Mouse (Mus musculus): ENCODE results near the gene Kcnv2. TPM values are rescaled to one million over a fixed set of nuclear protein-coding genes. Genes with fewer than 3 reads are reported as not detected.

Gene Kcnv2
- polyA plus RNA-seq (2014; fragmentation: Nextera tagmentation; extraction: Ambion mirVana) = 0.05 and 0.08 TPM in 2 replicates

DNA sequence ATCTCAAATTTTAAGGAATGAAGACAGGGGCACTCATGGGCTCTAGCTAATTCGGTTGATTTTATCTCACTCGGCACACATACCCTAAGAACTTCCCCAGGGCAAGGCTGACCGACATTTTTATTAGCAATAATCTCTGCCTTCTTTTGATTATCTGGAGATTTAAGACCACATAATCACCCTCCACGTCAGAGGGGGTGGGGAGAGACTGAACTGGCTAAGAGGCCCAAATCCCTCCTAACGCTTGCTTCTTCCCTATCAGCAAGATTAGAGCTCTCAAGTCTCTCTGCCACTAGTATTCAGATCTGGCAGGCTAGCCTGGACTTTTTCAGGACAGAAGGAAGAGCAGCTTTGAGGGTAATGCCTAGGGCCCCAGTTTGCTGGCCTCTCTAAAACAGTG, at the start of gene Kcnv2:
Gene Kcnv2 (plus strand): TSS at position 308 of the 400 bp plus-strand sequence.
- DNase-seq (ENCODE audit: low spot score) (no peak), ATAC-seq (ENCODE audit: low FRiP score) (no peak)
- WGBS = 83% methylated on average over 5 of the region's 5 CpGs
- Histone ChIP-seq H3K9ac (ENCODE audit: low read depth, low read length) (no peak within 1 kb of the TSS), H3K27me3 (ENCODE audit: control insufficient read depth, insufficient read depth, low read length) (no peaks in the 10 kb centered on the region), H3K36me3 (ENCODE audit: control insufficient read depth, insufficient read depth, low read length) (no peaks in the 10 kb centered on the region), H3K4me3 (ENCODE audit: low read depth, low read length) (no peak within 1 kb of the TSS), H3K4me2 (replicated peaks; ENCODE audit: low read depth, low read length) (no peak within 1 kb of the TSS), H3K27ac (ENCODE audit: low read depth, low read length) (no peak within 1 kb of the TSS), H3K9me3 (ENCODE audit: control insufficient read depth, low read length) (no peaks in the 10 kb centered on the region), H3K4me1 (replicated peaks; ENCODE audit: control insufficient read depth, insufficient read depth, low read length) (no peaks in the 10 kb centered on the region)

DNA sequence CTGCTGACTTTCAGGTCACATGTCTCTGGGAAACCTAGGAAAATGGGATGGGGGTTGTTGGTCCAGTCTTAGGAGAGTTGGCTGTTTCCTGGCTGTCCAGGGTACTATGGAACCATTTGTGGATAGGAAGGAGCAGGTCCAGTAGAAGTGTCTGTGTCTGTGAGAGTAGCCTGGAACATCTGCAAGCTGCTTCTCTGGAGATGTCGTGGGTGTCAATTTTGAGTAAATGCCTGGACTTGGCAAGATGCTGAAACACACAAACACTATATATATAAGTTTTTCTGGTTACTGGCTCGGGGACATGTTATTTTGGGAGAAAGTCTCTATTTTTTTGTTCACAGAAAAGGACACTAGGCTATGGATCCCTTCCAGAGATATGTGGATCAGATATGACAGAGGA, 49.0 kb upstream of the Kcnv2 start:
- no peaks in the 10 kb centered on the region for H3K4me1 ChIP-seq (replicated peaks; ENCODE audit: control insufficient read depth, insufficient read depth, low read length)
- H3K9me3 ChIP-seq (ENCODE audit: control insufficient read depth, low read length) = no peaks in the 10 kb centered on the region
- H3K36me3 ChIP-seq (ENCODE audit: control insufficient read depth, insufficient read depth, low read length) = no peaks in the 10 kb centered on the region
- 83% methylated on average over 2 of the region's 2 CpGs for WGBS
- ATAC-seq (ENCODE audit: low FRiP score) (no peak), DNase-seq (ENCODE audit: low spot score) (no peak)
- H3K27me3 ChIP-seq (ENCODE audit: control insufficient read depth, insufficient read depth, low read length) = no peaks in the 10 kb centered on the region
- no peak overlapping the region for H3K27ac ChIP-seq (ENCODE audit: low read depth, low read length)
- H3K9ac ChIP-seq (ENCODE audit: low read depth, low read length) = no peak overlapping the region
- H3K4me3 ChIP-seq (ENCODE audit: low read depth, low read length) = no peak overlapping the region
- H3K4me2 ChIP-seq (replicated peaks; ENCODE audit: low read depth, low read length) = no peak overlapping the region

DNA sequence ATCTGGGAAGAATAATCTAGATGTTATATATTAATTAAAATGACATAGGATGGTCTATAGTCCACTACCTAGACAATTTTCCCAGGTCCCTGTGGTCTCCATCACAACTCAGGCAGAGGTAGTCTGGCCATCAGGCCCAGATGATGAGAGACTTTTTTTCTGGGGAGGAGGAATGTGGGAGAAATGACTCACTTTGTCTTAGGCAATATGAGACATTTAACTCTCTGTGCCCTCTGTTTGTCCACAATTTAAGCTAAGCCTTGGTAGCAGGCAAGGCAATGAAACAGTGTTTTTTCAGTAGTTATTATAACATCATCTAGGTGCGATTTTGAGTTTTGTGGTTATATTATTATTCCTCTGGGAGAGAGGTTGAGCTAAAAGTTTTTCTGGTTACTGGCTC, 48.0 kb upstream of the Kcnv2 start:
- Histone ChIP-seq H3K4me3 (ENCODE audit: low read depth, low read length) (no peak overlapping the region), H3K4me1 (replicated peaks; ENCODE audit: control insufficient read depth, insufficient read depth, low read length) (no peaks in the 10 kb centered on the region), H3K36me3 (ENCODE audit: control insufficient read depth, insufficient read depth, low read length) (no peaks in the 10 kb centered on the region), H3K27ac (ENCODE audit: low read depth, low read length) (no peak overlapping the region), H3K9me3 (ENCODE audit: control insufficient read depth, low read length) (no peaks in the 10 kb centered on the region), H3K27me3 (ENCODE audit: control insufficient read depth, insufficient read depth, low read length) (no peaks in the 10 kb centered on the region), H3K4me2 (replicated peaks; ENCODE audit: low read depth, low read length) (no peak overlapping the region), H3K9ac (ENCODE audit: low read depth, low read length) (no peak overlapping the region)
- DNase-seq (ENCODE audit: low spot score) = no peak
- WGBS = 80% methylated on average over 1 of the region's 1 CpGs
- no peak for ATAC-seq (ENCODE audit: low FRiP score)

DNA sequence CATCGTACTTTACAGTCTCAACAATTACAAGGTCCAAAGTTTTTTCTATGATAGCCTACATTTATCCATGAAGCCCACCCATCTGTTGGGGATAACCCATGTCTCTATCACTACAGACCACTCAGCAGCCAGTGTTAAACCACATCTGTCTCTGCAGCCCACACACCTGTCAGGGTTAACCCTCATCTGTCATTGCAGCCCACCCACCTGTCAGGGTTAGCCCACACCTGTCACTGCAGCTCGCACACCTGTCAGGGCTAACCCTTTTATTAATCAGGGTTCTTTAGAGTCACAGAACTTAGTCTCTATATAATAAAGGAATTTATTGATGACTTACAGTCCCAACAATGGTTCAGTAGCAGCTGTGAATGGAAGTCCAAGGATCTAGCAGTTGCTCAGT, 43.2 kb upstream of the Kcnv2 start:
- WGBS = 91% methylated on average over 2 of the region's 2 CpGs
- ATAC-seq (ENCODE audit: low FRiP score) (no peak), DNase-seq (ENCODE audit: low spot score) (no peak)

DNA sequence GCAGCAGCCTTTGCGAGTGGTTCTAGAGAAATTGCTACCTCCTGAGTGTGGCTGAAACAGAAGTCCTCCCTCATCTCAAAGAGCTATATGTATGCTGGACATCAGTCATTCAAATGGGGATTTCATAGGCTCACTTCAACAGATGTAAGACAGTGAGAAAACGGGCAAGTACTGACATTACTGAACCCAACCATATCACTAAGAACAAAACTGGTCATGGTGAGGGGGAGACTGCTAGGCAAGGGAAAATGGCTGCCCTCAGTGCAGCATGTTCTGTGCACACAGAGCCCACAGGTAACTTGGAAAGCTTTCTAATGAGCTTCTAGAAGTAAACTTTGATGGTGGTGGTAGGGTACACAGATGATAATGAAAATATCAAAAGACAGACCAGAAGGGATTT, 12.3 kb upstream of the Kcnv2 start:
- Histone ChIP-seq H3K9ac (ENCODE audit: low read depth, low read length) (no peak overlapping the region), H3K4me3 (ENCODE audit: low read depth, low read length) (no peak overlapping the region), H3K9me3 (ENCODE audit: control insufficient read depth, low read length) (no peaks in the 10 kb centered on the region), H3K4me1 (replicated peaks; ENCODE audit: control insufficient read depth, insufficient read depth, low read length) (no peaks in the 10 kb centered on the region), H3K27me3 (ENCODE audit: control insufficient read depth, insufficient read depth, low read length) (no peaks in the 10 kb centered on the region), H3K36me3 (ENCODE audit: control insufficient read depth, insufficient read depth, low read length) (no peaks in the 10 kb centered on the region), H3K4me2 (replicated peaks; ENCODE audit: low read depth, low read length) (no peak overlapping the region), H3K27ac (ENCODE audit: low read depth, low read length) (no peak overlapping the region)
- DNase-seq (ENCODE audit: low spot score) (no peak), ATAC-seq (ENCODE audit: low FRiP score) (no peak)
- WGBS = 90% methylated on average over 2 of the region's 2 CpGs

More for the DNA sequence above, 43.2 kb upstream of the Kcnv2 start:
- Histone ChIP-seq H3K27ac (ENCODE audit: low read depth, low read length) (no peak overlapping the region), H3K9me3 (ENCODE audit: control insufficient read depth, low read length) (no peaks in the 10 kb centered on the region), H3K27me3 (ENCODE audit: control insufficient read depth, insufficient read depth, low read length) (no peaks in the 10 kb centered on the region), H3K4me2 (replicated peaks; ENCODE audit: low read depth, low read length) (no peak overlapping the region), H3K4me1 (replicated peaks; ENCODE audit: control insufficient read depth, insufficient read depth, low read length) (no peaks in the 10 kb centered on the region), H3K36me3 (ENCODE audit: control insufficient read depth, insufficient read depth, low read length) (no peaks in the 10 kb centered on the region), H3K4me3 (ENCODE audit: low read depth, low read length) (no peak overlapping the region), H3K9ac (ENCODE audit: low read depth, low read length) (no peak overlapping the region)

DNA sequence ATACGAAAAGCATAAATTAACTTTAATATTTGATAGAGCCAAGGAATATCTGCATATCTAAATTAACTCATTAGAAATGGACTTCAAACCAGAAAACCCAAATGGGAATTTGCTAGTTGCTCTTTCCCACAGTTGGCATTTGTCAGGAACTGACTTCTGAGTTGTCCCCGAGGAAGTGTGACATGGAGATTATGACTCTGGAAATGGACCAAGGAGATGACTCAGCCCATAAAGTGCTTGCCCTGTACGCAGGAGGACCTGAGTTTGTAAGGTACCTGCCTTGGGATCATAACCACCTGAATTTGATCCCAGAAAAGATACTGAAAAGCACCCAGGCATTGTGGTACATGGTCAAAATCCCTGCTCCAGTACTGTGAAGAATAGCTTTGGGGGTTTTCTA, 11.1 kb upstream of the Kcnv2 start:
- Histone ChIP-seq H3K27me3 (ENCODE audit: control insufficient read depth, insufficient read depth, low read length) (no peaks in the 10 kb centered on the region), H3K4me3 (ENCODE audit: low read depth, low read length) (no peak overlapping the region), H3K4me1 (replicated peaks; ENCODE audit: control insufficient read depth, insufficient read depth, low read length) (no peaks in the 10 kb centered on the region), H3K36me3 (ENCODE audit: control insufficient read depth, insufficient read depth, low read length) (no peaks in the 10 kb centered on the region), H3K9me3 (ENCODE audit: control insufficient read depth, low read length) (no peaks in the 10 kb centered on the region), H3K9ac (ENCODE audit: low read depth, low read length) (no peak overlapping the region), H3K4me2 (replicated peaks; ENCODE audit: low read depth, low read length) (no peak overlapping the region), H3K27ac (ENCODE audit: low read depth, low read length) (no peak overlapping the region)
- ATAC-seq (ENCODE audit: low FRiP score) (no peak), DNase-seq (ENCODE audit: low spot score) (no peak)
- 89% methylated on average over 3 of the region's 3 CpGs for WGBS

DNA sequence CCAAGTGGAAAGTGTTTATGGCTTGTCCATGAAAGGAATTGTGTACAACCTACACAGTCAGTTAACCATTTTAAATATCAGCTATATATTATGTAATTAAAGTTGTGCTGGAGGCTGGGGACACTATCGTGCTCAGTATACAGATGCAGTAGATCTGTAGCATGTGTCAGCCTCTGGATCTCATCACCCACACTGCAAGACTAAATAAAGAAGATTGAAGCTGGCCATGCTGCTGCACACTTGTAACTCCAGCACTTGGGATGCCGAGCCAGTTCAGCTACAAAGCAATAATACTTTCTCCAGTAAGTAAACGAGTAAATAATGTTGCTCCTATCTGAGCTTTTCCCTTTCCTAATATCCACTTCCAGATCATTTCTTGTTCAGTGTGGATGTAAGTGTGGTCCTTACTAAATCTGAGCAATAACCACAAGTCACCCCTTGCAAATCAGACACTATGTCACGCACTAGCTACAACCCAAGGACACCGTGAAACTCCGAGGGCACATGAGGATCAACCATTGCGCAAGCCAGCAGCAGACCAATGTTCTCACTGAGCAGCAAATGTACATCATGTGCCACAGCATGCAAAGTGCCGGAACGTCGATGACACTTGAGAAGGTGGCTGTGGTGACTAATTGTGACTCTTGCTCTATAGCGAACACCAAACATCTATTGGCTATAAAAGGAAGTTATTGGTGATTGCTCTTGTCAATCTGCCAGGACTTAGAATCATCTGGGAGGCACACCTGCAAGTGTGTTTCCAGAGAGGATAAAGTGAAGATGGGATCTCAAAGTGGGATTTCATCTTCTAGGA, 9.9 kb upstream of the Kcnv2 start:
- ATAC-seq (ENCODE audit: low FRiP score) = no peak
- WGBS = 93% methylated on average over 11 of the region's 11 CpGs
- no peaks in the 10 kb centered on the region for H3K27me3 ChIP-seq (ENCODE audit: control insufficient read depth, insufficient read depth, low read length)
- H3K9me3 ChIP-seq (ENCODE audit: control insufficient read depth, low read length) = no peaks in the 10 kb centered on the region
- H3K9ac ChIP-seq (ENCODE audit: low read depth, low read length) = no peak overlapping the region
- H3K36me3 ChIP-seq (ENCODE audit: control insufficient read depth, insufficient read depth, low read length) = no peaks in the 10 kb centered on the region
- no peak overlapping the region for H3K4me2 ChIP-seq (replicated peaks; ENCODE audit: low read depth, low read length)
- DNase-seq (ENCODE audit: low spot score) = no peak
- no peaks in the 10 kb centered on the region for H3K4me1 ChIP-seq (replicated peaks; ENCODE audit: control insufficient read depth, insufficient read depth, low read length)
- no peak overlapping the region for H3K27ac ChIP-seq (ENCODE audit: low read depth, low read length)
- H3K4me3 ChIP-seq (ENCODE audit: low read depth, low read length) = no peak overlapping the region

DNA sequence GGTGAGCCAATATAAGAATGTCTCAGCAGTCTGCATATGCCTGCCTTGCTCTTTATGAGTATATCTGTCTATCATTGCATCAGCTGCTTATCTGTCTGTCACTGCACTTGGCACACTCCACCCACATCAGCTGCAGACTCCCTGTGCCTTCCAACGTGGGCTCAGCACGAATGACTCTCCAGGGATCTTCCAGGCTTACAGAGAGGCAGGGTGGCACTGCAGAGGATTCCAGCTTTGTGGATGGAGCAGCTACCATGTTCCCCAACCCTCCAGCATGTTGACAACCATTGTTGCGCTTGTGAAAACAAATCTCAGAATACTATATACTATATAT, 9.3 kb upstream of the Kcnv2 start:
- Histone ChIP-seq H3K4me3 (ENCODE audit: low read depth, low read length) (no peak overlapping the region), H3K27ac (ENCODE audit: low read depth, low read length) (no peak overlapping the region), H3K4me2 (replicated peaks; ENCODE audit: low read depth, low read length) (no peak overlapping the region), H3K4me1 (replicated peaks; ENCODE audit: control insufficient read depth, insufficient read depth, low read length) (no peaks in the 10 kb centered on the region), H3K9ac (ENCODE audit: low read depth, low read length) (no peak overlapping the region), H3K36me3 (ENCODE audit: control insufficient read depth, insufficient read depth, low read length) (no peaks in the 10 kb centered on the region), H3K27me3 (ENCODE audit: control insufficient read depth, insufficient read depth, low read length) (no peaks in the 10 kb centered on the region), H3K9me3 (ENCODE audit: control insufficient read depth, low read length) (no peaks in the 10 kb centered on the region)
- no peak for ATAC-seq (ENCODE audit: low FRiP score)
- 78% methylated on average over 3 of the region's 3 CpGs for WGBS
- no peak for DNase-seq (ENCODE audit: low spot score)

Data from hindbrain, embryonic 11.5 days (tissue).